Mouse (Mus musculus): ENCODE data around the gene Ccdc28b.

DNA sequence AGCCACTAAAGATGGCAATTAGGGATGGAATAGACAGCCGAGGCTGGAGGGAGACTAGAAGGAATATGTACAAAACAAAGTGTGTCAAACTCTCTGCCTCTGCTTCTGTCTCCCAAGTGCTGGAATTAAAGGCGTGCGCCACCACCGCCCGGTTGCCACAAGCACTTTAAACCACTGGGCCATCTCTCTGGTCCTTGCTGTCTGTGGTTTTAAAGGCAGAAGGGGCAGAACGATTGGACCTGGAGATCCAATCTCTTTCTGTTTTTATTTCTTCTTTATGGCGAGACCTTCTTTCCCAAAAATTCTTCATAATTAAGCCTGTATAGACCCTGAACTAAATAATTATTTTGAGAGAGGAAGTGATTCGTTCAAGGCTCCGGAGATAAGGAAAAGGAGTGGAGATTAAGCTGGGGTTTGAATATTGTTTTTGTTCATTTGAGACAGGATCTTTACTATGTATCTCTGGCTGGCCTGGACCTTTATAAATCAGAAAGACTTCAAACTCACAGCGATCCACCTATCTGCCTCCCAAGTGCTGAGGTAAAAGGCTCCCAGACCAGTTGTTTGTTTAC is 49.2 kb upstream of the Ccdc28b start:
- no peak for TF ChIP-seq CTCF (IDR thresholded peaks at IDR 0.05; ENCODE audit: low read depth, low read length)
- no peak for TF ChIP-seq POLR2A (IDR thresholded peaks at IDR 0.05; ENCODE audit: borderline replicate concordance, low read depth, low read length)
